Mouse (Mus musculus): ENCODE measurements around the gene Tmem9b.

Tmem9b gene

DNA sequence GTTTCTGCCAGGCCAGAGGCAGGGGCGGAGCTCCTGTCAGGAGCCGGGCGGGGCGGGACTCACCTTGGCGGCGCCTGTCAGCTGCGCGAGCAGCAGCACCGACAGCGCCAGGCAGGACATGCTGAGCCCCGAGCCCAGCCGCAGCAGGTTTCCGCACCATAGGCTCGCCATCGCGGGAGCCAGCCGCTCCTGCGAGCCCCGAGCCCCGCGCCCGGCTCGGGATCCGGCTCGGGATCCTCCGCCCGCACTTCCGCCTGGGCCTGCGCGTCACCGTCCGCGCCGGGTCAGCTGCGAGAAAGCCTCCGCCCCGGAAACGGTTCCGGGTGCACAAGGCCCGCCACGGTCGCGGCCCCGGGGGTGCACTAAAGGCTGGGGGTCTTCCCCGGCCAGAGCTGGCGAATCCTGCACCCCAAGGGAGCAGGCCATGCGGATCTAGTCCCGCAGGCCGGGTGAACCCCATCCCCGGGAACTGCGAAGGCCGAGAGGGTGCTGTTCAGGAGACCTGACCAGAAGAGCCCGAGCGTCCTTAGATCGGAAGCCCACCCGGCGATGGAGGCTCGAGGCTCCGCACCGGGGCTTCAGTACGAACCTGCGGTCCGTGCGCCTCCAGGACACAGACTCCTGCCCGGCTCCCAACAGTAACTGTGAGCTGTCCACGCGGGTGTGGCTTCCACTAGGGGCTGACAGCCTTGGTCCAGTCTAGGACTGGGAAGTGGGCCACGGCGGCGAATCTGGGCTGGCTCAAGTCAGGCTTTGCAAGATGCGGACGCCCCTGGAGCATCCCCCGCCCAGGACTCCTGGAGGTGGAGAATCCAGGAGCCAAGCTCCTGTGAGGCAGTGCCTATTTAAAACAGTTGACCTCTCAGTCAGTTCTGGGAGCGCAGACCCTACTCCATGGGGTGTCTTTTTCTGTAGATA, at the start of gene Tmem9b:
Gene Tmem9b, minus strand, starts transcription at position 868 of the 918 bp plus-strand sequence.
- in situ Hi-C loops (cut with MboI; ENCODE audit: low pct_unique_long_range_greater_than_20kb in 1 of 2, low sequenced_read_pairs in 2 of 2, unreplicated experiment in 1 of 2): no loop called here

DNA sequence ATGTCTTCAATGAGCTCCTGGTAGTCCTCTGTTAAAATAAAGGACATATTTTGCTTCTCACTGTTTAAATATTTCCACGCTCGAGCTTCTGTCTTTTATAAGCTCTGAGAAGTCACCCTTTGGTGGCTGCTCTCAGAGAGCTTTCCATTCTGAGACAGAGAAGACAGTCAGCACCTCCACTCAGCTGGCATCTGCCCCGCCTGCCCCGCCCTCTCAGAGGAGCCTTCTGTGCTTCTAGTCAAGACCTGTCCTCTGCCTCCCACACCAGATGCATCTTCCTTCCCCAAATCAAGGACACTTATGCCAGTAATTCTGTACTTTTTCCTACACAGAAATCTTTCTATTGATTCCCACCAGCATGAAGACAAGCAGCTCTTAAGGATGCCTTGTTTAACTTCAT, 48.0 kb upstream of the Tmem9b start:
- in situ Hi-C loops (cut with MboI; ENCODE audit: low pct_unique_long_range_greater_than_20kb in 1 of 2, low sequenced_read_pairs in 2 of 2, unreplicated experiment in 1 of 2): no loop called here

DNA sequence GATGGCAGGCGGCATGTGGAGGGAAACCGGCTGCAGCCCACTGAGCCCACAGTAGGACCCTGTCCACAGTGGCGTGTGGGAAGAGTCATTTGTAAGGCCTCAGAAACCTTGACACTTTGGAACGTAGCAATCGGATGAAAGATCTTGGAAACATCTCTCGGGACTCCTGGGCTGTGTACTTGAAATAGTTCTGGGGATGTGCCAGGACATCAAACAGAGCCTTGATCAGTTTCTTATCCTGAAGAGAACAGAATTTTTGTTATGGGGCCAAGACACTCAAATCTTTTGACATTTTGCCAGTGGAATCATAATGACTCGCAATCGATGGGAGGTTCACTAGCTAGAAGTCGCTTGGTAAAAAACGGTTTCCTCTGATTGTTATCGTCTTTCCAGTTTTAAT, 46.5 kb upstream of the Tmem9b start:
- in situ Hi-C loops (cut with MboI; ENCODE audit: low pct_unique_long_range_greater_than_20kb in 1 of 2, low sequenced_read_pairs in 2 of 2, unreplicated experiment in 1 of 2): no loop called here

DNA sequence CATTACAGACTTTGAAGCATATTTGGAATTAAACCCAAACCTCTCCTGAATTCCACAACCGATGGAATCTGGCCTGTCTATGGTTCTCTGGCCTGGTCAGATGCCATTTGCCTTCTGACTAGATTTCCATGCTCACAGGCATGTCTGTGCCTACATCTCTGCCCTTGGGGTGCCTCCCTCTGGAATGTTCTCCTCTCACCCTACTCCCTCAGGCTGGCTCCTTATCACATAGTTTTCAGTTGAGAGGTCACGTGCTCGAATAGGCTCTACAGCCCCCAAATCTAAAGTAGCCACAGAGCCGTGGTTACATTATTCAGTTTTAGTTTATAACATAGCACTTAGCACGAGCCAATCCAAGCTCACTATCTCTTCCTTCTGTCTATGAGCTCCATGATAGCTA, 42.9 kb upstream of the Tmem9b start:
- in situ Hi-C loops (cut with MboI; ENCODE audit: low pct_unique_long_range_greater_than_20kb in 1 of 2, low sequenced_read_pairs in 2 of 2, unreplicated experiment in 1 of 2): no loop called here

DNA sequence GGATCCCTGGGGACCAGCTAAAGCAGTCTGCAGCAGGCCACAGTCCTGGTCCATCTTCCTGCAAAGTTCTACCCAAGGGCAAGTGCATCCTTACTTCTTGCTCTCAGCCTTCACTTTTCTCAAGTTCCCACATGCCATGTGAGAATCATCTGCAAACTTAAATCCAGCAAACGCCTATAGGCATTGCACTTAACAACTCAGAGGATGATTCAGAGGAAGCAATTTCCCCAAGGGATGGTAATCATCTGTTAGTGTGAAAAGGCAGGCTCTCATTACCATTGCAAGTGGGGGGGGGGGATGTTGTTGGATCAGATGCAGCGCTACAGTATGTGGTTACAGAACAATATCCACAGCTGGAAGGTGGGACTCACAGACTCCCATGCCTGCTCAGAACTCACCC, 41.9 kb upstream of the Tmem9b start:
- in situ Hi-C loops (cut with MboI; ENCODE audit: low pct_unique_long_range_greater_than_20kb in 1 of 2, low sequenced_read_pairs in 2 of 2, unreplicated experiment in 1 of 2): no loop called here

DNA sequence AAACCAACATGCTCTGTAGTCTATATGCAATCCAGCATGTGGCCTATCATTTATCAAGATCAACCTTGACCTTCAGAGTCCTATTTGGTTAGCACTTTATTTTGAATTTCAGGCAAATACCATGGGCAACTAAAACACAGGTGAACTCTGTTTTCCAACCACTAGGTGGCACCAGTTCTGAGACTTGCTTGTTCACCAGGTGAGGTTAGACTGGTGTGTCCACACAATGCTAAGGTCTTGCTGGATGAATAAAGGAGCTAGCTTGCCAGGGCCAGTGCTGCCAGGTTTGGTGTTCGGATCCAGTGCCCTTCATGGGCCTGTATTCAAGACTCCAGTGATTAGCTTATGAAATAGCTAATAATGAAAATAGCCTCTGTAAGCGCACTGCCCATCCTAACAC, 40.1 kb upstream of the Tmem9b start:
- in situ Hi-C loops (cut with MboI; ENCODE audit: low pct_unique_long_range_greater_than_20kb in 1 of 2, low sequenced_read_pairs in 2 of 2, unreplicated experiment in 1 of 2): no loop called here

DNA sequence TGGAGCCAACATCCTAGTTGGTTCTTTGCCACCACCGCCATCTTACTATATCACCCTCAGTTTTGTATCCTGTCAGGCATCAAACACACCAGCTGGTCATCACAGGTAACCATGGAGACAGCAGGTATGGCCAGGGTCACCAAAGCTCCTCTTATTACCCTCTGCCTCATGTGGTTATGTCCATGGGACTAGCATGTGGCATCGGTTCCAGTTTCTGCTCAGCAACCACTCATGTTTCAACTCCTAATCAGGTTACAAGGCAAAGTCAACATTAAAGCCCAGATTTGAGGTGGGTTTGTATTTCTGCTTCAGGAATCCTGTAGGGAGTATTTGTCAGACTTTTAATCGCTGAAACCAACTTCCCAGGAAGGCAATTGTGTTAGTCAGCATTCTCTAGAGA, 38.1 kb upstream of the Tmem9b start:
- in situ Hi-C loops (cut with MboI; ENCODE audit: low pct_unique_long_range_greater_than_20kb in 1 of 2, low sequenced_read_pairs in 2 of 2, unreplicated experiment in 1 of 2): no loop called here

DNA sequence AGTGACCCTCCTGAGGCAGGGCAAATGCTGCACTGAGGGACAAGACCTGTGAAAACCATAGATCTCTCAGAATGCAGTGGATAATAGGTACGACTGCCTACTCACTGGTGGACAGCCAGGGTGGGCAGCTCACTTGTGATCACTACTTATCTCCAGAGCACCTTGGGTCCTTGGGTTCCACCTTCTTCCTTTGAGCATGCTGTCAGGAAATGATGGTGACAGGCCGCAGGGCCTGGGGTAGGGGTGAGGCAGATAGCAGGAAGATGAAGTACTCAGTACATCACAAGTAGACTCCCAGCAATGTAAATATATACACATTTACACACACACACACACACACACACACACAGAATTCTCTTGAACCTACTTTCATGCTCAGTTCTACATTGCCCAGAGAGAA, 35.2 kb upstream of the Tmem9b start:
- in situ Hi-C loops (cut with MboI; ENCODE audit: low pct_unique_long_range_greater_than_20kb in 1 of 2, low sequenced_read_pairs in 2 of 2, unreplicated experiment in 1 of 2): no loop called here

DNA sequence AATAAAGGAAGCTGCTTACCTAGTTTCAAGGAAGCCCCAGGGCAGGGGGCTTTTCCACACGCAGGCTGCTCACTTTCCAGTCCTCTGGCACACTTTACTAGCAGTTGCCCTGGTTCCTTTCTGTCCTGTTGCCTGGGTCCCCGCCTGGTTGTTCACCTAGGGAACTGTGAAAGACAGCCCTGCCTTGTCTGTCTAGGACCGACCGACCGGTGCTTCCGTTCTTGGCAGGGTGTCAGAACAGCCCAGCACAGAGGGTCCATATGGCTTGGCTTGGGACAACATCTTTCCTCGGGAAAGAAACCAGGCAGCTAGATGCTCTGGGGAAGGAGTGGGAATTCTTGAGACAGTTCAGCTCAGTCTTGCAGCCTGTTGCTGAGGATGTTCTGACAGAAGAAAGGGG, 30.6 kb upstream of the Tmem9b start:
- in situ Hi-C loops (cut with MboI; ENCODE audit: low pct_unique_long_range_greater_than_20kb in 1 of 2, low sequenced_read_pairs in 2 of 2, unreplicated experiment in 1 of 2): no loop called here

DNA sequence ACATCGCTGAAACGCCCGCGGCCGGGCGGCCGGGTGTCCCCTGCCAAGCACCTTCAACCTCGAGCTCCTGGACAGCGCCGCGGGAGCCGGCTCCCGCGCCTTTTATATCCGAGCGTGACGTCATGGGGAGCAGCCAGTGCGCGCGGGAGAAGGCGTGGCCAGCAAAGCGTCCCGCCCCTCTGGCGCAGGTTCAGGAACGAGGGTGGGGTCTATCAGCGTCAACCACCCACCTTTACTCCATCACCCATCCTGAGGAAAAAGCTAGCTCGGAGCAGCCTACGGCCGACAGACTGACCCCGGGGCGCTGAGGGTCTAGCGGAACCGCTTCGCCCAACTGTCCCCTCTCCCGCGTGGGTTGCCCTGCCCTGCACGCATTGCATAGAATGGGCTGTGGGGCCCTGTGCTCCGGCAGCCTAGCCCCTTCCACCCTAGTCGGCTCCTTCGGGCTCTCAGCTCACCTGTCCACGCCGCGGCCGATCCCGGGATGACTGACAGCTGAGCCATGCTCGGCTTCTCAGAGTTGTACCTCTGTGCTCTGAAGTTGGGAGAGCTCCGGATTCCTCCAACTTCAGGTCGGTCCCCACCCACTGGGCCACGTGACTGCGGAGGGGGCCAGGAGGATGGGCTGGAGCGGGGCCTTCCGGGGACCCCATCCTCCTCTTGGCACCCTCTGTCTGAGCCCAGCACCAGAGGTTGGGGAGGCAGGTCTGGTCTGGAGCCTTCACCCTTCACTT, 29.0 kb upstream of the Tmem9b start, which contains the start of gene Nrip3:
Gene Nrip3, minus strand, starts transcription at position 556 of the 734 bp plus-strand sequence.
- in situ Hi-C loops (cut with MboI; ENCODE audit: low pct_unique_long_range_greater_than_20kb in 1 of 2, low sequenced_read_pairs in 2 of 2, unreplicated experiment in 1 of 2): no loop called here

DNA sequence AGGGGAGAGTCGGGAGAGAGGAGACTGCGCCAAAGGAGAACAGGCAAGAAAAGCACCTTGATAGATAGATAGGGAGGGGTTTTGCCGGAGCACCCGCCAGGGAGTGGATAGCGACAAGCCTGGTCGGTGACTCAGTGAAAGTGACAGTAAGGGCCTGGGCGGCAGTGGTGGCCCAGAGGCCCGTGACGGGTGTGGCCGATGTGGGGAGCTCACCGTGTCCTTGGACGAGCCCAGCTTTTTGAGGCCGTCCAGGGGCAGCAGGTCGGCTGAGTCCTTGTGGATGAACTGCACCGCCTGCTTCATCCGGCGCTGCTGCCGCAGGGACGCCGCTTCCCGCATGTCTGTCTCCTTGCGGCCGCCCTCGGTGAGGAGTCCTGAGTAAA, 28.4 kb upstream of the Tmem9b start:
- in situ Hi-C loops (cut with MboI; ENCODE audit: low pct_unique_long_range_greater_than_20kb in 1 of 2, low sequenced_read_pairs in 2 of 2, unreplicated experiment in 1 of 2): no loop called here

DNA sequence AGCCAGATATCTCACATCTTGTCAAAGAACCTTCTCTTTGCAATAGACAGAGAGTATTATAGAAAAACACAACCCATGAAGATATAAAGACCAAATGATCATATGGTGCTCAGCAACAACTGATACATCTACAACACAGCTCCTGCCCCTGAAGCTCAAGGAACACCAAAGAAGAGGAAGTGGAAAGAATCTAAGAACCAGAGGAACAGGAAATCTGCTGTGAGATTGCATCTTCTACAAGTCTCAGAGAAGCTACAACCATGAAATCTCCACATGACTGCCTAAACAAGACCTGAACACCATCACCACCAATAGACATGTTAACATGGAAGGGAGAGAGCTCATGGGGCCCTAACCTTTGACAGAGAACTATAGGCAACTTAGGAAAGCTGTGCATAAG, 19.6 kb upstream of the Tmem9b start:
- in situ Hi-C loops (cut with MboI; ENCODE audit: low pct_unique_long_range_greater_than_20kb in 1 of 2, low sequenced_read_pairs in 2 of 2, unreplicated experiment in 1 of 2): no loop called here

DNA sequence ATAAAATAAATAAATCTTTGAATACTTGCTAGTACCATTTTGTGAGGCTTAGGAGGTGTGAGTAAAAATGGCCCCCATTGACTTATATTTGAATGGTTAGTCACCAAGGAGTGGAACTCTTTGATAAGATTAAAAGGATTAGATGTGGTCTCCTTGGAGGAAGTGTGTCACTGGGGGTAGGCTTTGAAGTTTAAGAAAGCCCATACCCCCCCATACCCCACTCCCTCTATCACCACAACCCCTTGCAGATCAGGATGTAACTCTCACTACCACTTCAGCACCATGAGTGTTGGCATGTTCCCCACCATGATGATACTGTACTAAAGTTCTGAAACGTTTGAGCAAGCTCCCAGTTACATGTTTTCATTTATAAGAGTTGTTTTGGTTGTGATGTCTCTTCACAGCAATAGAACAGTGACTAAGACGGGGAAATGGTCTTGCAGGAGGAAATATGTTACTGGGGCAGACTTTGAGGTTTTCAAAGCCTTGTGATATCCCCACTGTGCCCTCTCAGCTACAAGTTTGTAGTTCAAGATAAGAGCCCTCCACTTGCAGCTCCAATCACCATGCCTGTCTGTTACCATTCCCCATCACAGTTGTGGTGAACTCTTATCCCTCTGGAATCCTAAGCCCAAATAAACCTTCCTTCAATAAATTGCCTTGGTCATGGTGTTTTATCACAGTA, 16.2 kb upstream of the Tmem9b start:
- in situ Hi-C loops (cut with MboI; ENCODE audit: low pct_unique_long_range_greater_than_20kb in 1 of 2, low sequenced_read_pairs in 2 of 2, unreplicated experiment in 1 of 2): no loop called here

DNA sequence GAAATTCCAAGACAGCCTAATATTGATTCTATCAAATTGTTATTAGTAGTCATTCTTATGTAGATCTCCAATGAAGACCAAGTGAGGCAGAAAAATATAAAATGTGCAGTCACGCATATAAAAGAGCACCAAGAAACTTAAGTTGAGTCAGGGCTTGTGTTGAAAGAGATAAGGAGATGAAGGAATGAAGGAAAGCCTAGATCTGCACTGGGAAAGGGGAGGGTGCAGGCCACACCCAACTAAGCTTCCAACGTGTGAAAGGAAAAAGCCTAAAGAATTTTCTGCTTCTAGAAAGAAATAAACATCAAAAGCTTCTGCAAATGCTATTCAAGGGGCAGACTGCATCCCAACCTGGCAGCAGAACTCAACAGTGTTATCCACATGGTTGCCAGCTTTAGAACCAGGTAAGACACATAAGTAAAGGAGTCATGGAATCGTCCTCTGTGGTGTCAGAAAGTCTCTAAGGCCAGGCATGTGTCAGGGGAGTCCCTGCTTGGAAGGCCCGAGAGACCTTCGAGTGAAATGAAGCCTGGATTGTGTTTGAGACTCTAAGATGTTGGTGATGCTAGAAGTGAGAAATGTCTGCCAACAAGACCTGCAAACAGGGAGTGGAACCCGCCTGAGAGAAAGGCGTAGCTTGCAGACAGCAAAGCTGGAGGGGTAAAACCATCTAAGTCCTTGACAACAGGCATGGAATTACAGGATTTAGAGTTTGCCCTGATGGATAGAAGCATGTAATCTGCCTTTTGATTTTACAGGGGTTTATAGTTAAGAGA, 15.1 kb upstream of the Tmem9b start:
- in situ Hi-C loops (cut with MboI; ENCODE audit: low pct_unique_long_range_greater_than_20kb in 1 of 2, low sequenced_read_pairs in 2 of 2, unreplicated experiment in 1 of 2): no loop called here

DNA sequence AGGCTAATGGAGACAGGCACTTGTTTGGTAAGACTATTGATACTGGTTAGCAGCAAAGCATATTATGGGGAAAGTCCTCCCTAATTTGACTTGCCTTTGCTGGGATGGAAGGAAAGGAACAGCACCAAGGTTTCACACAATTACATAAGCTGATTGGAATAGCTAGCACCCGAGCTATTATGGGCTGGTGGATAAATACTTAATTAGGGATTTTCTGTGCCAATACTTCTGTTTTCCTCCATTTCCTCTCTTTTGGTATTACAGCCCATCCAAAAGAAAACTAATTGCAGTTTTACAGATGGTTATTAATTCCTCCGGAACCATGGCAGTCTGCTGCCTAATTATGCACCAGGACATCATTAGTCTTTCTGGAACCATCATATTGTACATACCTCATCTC, 11.3 kb upstream of the Tmem9b start:
- in situ Hi-C loops (cut with MboI; ENCODE audit: low pct_unique_long_range_greater_than_20kb in 1 of 2, low sequenced_read_pairs in 2 of 2, unreplicated experiment in 1 of 2): no loop called here

DNA sequence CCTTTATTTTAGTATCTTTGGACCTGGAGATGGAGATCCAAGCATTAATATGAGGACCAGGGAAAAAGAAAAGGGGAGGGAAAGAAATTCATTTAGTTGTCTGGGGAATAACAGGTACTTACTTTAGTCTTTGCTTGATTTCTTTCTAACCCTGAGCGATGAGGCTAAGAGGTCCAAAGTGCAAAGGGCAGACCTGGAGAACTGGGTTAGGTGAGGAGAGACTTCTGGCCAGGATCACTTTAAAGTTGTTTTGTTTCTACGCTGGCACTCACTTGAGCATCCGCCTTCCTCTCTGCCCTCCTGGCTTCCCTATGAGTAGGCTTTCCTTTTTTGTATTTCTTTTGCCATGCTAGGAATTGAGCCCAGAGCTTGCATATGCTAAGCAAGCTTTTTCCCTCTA, 3.6 kb upstream of the Tmem9b start:
- in situ Hi-C loops (cut with MboI; ENCODE audit: low pct_unique_long_range_greater_than_20kb in 1 of 2, low sequenced_read_pairs in 2 of 2, unreplicated experiment in 1 of 2): no loop called here

DNA sequence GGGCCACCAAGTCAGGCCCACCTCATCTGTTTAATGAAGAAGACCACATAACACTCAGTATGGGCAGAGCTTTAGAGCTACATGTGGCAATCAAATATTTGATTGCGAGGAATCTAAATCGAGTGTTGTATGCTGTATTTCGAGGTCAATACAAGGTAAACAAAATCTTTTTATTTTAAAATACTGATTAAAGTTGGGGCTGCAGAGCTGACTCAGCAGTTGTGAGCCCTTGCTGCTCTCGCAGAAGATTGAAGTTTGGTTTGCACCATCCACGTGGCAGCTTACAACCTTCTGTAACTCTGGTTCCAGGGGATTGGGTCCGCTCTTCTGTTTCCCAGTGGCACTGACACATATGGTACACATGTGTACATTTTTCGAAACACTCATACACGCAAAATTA, 1.4 kb upstream of the Tmem9b start:
- in situ Hi-C loops (cut with MboI; ENCODE audit: low pct_unique_long_range_greater_than_20kb in 1 of 2, low sequenced_read_pairs in 2 of 2, unreplicated experiment in 1 of 2): no loop called here

DNA sequence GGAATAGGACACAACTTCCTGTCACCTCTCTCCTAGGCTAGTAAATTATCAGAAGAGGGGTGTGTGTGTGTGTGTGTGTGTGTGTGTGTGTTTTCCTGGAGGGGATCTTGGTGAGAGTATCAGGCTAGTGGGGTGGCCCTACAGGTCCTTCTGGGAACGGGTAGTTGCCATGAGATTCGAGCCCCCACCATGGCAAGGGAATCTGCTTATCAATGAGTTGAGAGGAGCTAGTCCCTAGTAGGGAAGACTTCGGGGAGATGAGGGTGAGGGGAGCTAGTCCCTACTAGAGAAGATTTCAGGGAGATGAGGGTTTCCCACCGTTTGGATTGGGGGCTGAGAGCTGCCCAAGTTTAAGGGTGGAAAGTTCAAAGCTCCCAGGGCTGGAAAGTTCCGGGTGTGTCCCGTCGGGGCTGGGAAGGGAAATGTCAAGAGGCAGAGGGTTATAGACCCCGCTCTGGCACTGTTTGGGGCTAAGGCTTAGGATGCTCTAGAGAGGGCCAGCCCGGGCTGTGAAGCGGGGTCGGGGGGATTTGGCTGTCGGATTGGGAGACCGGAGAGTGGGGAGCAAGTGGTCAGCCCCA, 1.2 kb downstream of the Tmem9b start:
- in situ Hi-C loops (cut with MboI; ENCODE audit: low pct_unique_long_range_greater_than_20kb in 1 of 2, low sequenced_read_pairs in 2 of 2, unreplicated experiment in 1 of 2): no loop called here
